Mouse (Mus musculus) midbrain, embryonic 11.5 days (tissue): ENCODE results near the gene Chek2. TPM values are rescaled to one million over a fixed set of nuclear protein-coding genes. Genes with fewer than 3 reads are reported as not detected.

Experiments used
- ATAC-seq: fragments of 200-750 bp; cut with Nextera tagmentation; 2 replicates; pipeline ENCODE4 v1.8.0; 2017; ENCODE audit warnings: moderate TSS enrichment, moderate library complexity; ENCODE audit not compliant: low FRiP score
- DNase-seq: peaks from one replicate; pipeline ENCODE4 v3.0.0; 2015; ENCODE audit warnings: low spot score; ENCODE audit errors: missing footprints
- H3K27ac ChIP-seq: fragments of 300-500 bp; sonication (generic); 2 replicates; pipeline ENCODE4 v1.5.1; 2014; ENCODE audit warnings: low read depth, low read length
- H3K27me3 ChIP-seq: fragments of 300-500 bp; sonication (generic); 2 replicates; pipeline ENCODE4 v1.6.1; 2014; ENCODE audit warnings: mild to moderate bottlenecking, low read length, moderate library complexity, mixed read lengths; ENCODE audit not compliant: control insufficient read depth, insufficient read depth
- H3K36me3 ChIP-seq: fragments of 300-500 bp; sonication (generic); 2 replicates; pipeline ENCODE4 v1.6.1; 2014; ENCODE audit warnings: mild to moderate bottlenecking, low read length, moderate library complexity, mixed read lengths; ENCODE audit not compliant: control insufficient read depth, insufficient read depth
- H3K4me1 ChIP-seq: fragments of 300-500 bp; sonication (generic); 2 replicates; pipeline ENCODE4 v1.6.1; 2014; ENCODE audit warnings: low read length; ENCODE audit not compliant: control insufficient read depth, insufficient read depth
- H3K4me2 ChIP-seq: fragments of 300-500 bp; sonication (generic); 2 replicates; pipeline ENCODE4 v1.6.1; 2014; ENCODE audit warnings: mild to moderate bottlenecking, moderate library complexity
- H3K4me3 ChIP-seq: fragments of 300-500 bp; sonication (generic); 2 replicates; pipeline ENCODE4 v1.5.1; 2014; ENCODE audit warnings: low read depth, low read length
- H3K9ac ChIP-seq: fragments of 300-500 bp; sonication (generic); 2 replicates; pipeline ENCODE4 v1.6.1; 2014; ENCODE audit warnings: low read length
- H3K9me3 ChIP-seq: fragments of 300-500 bp; sonication (generic); 2 replicates; pipeline ENCODE4 v1.6.1; 2016; ENCODE audit warnings: low read length; ENCODE audit not compliant: control insufficient read depth
- WGBS: fragments of 180-500 bp; shearing (Covaris S2); extraction: QIAGEN DNeasy Blood & Tissue Kit; methylation state at CpG from one replicate; pipeline ENCODE4 v1.1.7; 2014; 5-methylcytosine and 5-hydroxymethylcytosine counted together
- polyA plus RNA-seq: library from polyadenylated mRNA; unstranded; fragments of >200 nt; fragmentation: Nextera tagmentation; extraction: Ambion mirVana; gene quantifications from 2 replicates; pipeline ENCODE4 v1.2.1, GENCODE M21; 2014

The Chek2 gene
- polyA plus RNA-seq, 1 experiment from 2014 or later, result 26.8 TPM

DNA sequence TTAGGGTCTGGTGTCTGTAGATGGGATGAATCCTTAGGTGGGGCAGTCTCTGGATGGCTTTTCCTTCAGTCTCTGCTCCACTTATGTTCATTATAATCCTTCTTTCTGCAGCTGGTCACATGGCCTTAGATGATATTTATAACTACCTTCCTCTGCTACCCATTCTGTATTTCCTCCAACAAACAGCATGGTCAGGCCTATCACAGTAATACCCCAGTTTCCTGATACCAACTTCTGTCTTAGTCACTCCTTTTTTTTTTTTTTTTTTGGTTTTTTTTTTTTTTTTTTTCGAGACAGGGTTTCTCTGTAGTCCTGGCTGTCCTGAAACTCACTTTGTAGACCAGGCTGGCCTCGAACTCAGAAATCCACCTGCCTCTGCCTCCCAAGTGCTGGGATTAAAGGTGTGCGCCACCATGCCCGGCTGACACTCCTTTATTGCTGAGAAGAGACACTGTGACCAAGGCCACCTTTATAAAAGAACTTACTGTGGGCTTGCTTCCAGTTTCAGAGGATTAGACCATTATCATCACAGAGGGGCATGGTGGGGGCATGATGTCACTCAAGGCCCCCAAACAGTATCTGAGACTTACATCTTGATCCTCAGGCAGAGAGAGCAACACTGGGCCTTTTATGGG is 70.3 kb downstream of the Chek2 start:
- DNase-seq (peak; percentile 73), ATAC-seq (no peak)
- H3K9ac ChIP-seq, result no peak overlapping the region
- H3K4me3 ChIP-seq, result no peak overlapping the region
- H3K4me2 ChIP-seq, result no peak overlapping the region
- no peaks in the 10 kb centered on the region for H3K27me3 ChIP-seq
- H3K27ac ChIP-seq, result no peak overlapping the region
- H3K9me3 ChIP-seq, result no peaks in the 10 kb centered on the region
- WGBS, result 92% methylated on average over 3 of the region's 4 CpGs
- H3K36me3 ChIP-seq, result peaks cover 4% of the 10 kb centered on the region
- no peaks in the 10 kb centered on the region for H3K4me1 ChIP-seq

DNA sequence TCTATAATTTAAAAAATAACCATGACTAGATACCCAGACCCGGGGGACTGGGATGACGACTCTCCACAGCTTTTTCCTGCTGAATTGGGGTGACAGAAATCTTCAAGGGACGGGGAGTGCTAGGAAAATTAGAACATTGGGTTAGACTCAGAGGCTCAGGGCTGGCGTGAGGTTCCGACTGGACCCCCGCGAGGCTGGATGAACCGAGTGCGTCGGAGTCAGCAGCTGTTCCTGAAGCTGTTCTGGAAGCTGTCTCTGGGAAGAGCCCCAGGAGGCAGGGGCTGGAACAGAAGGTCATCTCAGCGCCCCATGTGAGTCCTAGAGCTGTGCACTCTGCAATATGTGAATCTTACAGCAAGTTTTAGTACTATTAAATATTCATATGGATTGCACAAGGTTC is 75.1 kb downstream of the Chek2 start:
- DNase-seq, result peak; percentile 65
- no peaks in the 10 kb centered on the region for H3K27me3 ChIP-seq
- H3K4me1 ChIP-seq, result no peaks in the 10 kb centered on the region
- H3K36me3 ChIP-seq, result no peaks in the 10 kb centered on the region
- WGBS, result 90% methylated on average over 11 of the region's 11 CpGs
- no peak for ATAC-seq
- H3K9me3 ChIP-seq, result no peaks in the 10 kb centered on the region
- no peak overlapping the region for H3K27ac ChIP-seq
- H3K9ac ChIP-seq, result no peak overlapping the region
- no peak overlapping the region for H3K4me2 ChIP-seq
- no peak overlapping the region for H3K4me3 ChIP-seq

DNA sequence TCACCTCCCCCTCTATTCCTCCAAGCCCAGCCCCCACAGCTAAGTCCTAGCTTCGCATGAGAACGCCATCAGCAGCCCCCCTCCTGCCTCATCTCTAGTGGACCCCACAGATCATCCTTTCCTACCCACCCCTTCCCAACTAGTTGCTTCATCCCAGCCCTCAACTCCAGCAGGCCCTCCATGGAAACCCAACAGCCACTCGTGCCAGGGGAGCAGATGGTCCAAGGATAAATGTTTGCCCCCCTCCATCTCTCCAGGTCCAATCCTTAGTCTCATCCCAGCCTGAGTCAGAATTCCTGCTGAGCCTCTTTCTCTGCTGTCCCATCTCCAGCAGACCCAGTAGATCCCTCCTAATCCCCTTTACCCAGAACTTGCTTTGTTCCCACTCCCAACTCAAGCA is 76.5 kb downstream of the Chek2 start:
- no peaks in the 10 kb centered on the region for H3K9me3 ChIP-seq
- H3K4me2 ChIP-seq, result no peak overlapping the region
- no peaks in the 10 kb centered on the region for H3K27me3 ChIP-seq
- no peak overlapping the region for H3K27ac ChIP-seq
- no peaks in the 10 kb centered on the region for H3K36me3 ChIP-seq
- DNase-seq (no peak), ATAC-seq (no peak)
- H3K4me1 ChIP-seq, result no peaks in the 10 kb centered on the region
- no peak overlapping the region for H3K9ac ChIP-seq
- 80% methylated on average over 3 of the region's 3 CpGs for WGBS
- H3K4me3 ChIP-seq, result no peak overlapping the region

DNA sequence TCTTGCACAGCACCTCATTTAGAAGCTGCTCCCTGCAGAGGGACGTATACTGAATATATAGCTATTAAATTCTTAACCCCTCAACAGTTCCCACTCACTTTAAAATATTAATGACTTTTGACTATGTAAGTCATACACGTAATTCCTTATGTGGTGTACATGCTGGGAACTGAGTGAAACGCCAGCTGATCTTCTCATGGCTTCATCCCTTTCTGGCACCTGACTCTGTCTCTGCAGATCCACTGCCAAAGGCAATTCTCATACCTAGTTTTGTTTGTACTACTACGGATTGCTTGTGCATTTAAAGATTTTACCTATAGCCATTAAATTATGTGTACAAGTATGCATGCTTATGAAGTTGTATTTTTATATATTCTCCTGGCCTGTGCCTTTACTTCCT is 79.8 kb downstream of the Chek2 start:
- WGBS, result 88% methylated on average over 4 of the region's 4 CpGs

DNA sequence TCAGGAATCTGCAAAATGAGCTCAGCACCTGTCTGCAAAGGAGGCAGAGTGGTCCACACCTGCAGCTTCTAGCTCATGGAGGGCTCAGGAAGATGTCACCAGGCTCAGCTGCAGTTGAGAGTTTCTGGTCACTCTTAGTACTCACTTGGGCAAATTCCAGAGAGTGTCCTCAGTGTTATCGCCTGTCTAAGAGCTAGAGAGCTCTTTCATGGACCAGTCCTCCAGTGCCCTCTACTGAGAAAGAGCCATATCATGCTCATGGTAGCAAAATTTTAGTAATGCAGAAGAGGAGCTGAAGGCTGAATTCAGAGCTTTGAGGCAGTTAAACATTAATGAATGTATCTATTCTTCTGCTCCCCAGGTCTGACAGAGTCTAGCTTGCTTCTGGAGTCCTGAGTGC is 83.6 kb downstream of the Chek2 start:
- ATAC-seq, result no peak

More for the DNA sequence above, 79.8 kb downstream of the Chek2 start:
- Histone ChIP-seq H3K4me2 (no peak overlapping the region), H3K9ac (no peak overlapping the region), H3K4me1 (no peaks in the 10 kb centered on the region), H3K27me3 (no peaks in the 10 kb centered on the region), H3K9me3 (no peaks in the 10 kb centered on the region), H3K27ac (no peak overlapping the region), H3K4me3 (no peak overlapping the region), H3K36me3 (no peaks in the 10 kb centered on the region)
- no peak for DNase-seq
- no peak for ATAC-seq

More for the DNA sequence above, 83.6 kb downstream of the Chek2 start:
- Histone ChIP-seq H3K4me1 (no peaks in the 10 kb centered on the region), H3K4me3 (no peak overlapping the region), H3K9ac (no peak overlapping the region), H3K27me3 (no peaks in the 10 kb centered on the region), H3K4me2 (no peak overlapping the region), H3K27ac (no peak overlapping the region), H3K9me3 (no peaks in the 10 kb centered on the region), H3K36me3 (no peaks in the 10 kb centered on the region)
- WGBS, result 38% methylated on average over 1 of the region's 1 CpGs
- no peak for DNase-seq

Other genes starting within 250 kb of the Chek2 start
- gene Noc4l, start 186.6 kb upstream of the Chek2 start, polyA plus RNA-seq, result 54.7 and 55.6 TPM in 2 replicates
- 32.2 and 33.0 TPM in 2 replicates for gene Ddx51, start 186.5 kb upstream of the Chek2 start, polyA plus RNA-seq
- gene Ep400, start 69.3 kb upstream of the Chek2 start, polyA plus RNA-seq, result 40.0 and 40.2 TPM in 2 replicates
- gene Pus1, start 59.3 kb upstream of the Chek2 start, polyA plus RNA-seq, result 14.9 and 16.5 TPM in 2 replicates
- 28.1 and 36.1 TPM in 2 replicates for gene Ulk1, start 29.9 kb upstream of the Chek2 start, polyA plus RNA-seq
- 21.0 and 25.0 TPM in 2 replicates for gene Hscb, start 202 bp upstream of the Chek2 start, polyA plus RNA-seq
- 12.7 and 13.5 TPM in 2 replicates for gene Ttc28, start 39.8 kb downstream of the Chek2 start, polyA plus RNA-seq